Mouse (Mus musculus) frontal cortex, adult 2 months (tissue): Measurements from ENCODE around the gene Pih1d2. TPM values are rescaled to one million over a fixed set of nuclear protein-coding genes. Genes with fewer than 3 reads are reported as not detected.

Source experiments
- polyA plus RNA-seq: library from polyadenylated mRNA; depleted of rRNA; stranded (reverse); fragments of >200 nt; gene quantifications from 2 replicates; pipeline ENCODE4 v1.2.3, GENCODE M21; 2012; rRNA removed

Pih1d2 gene
- polyA plus RNA-seq, 1 experiment, result 5.3 TPM

Other genes with a start within 250 kb of the Pih1d2 start
- gene Plet1, start 122.8 kb upstream of the Pih1d2 start, polyA plus RNA-seq, result 0.58 and 0.90 TPM in 2 replicates
- gene Pts, start 88.6 kb upstream of the Pih1d2 start, polyA plus RNA-seq, result 73.9 and 76.7 TPM in 2 replicates
- gene Il18, start 62.5 kb upstream of the Pih1d2 start, polyA plus RNA-seq, result 55.8 and 70.2 TPM in 2 replicates
- 4.0 and 4.3 TPM in 2 replicates for gene Bco2, start 62.1 kb upstream of the Pih1d2 start, polyA plus RNA-seq
- not detected in 2 replicates for gene Tex12, start 56.0 kb upstream of the Pih1d2 start, polyA plus RNA-seq
- 150 and 156 TPM in 2 replicates for gene Sdhd, start 13.5 kb upstream of the Pih1d2 start, polyA plus RNA-seq
- 400 and 414 TPM in 2 replicates for gene Timm8b, start 13.4 kb upstream of the Pih1d2 start, polyA plus RNA-seq
- gene Nkapd1, start 143 bp downstream of the Pih1d2 start, polyA plus RNA-seq, result 14.0 and 15.0 TPM in 2 replicates
- 39.1 and 54.1 TPM in 2 replicates for gene Dlat, start 42.5 kb downstream of the Pih1d2 start, polyA plus RNA-seq
- gene Dixdc1, start 122.2 kb downstream of the Pih1d2 start, polyA plus RNA-seq, result 35.7 and 41.8 TPM in 2 replicates
- 3.3 and 3.8 TPM in 2 replicates for gene 2310030G06Rik, start 129.2 kb downstream of the Pih1d2 start, polyA plus RNA-seq
- 141 and 186 TPM in 2 replicates for gene Cryab, start 134.0 kb downstream of the Pih1d2 start, polyA plus RNA-seq
- 2.2 and 2.6 TPM in 2 replicates for gene Hspb2, start 135.0 kb downstream of the Pih1d2 start, polyA plus RNA-seq
- 5.5 and 6.2 TPM in 2 replicates for gene Fdxacb1, start 150.9 kb downstream of the Pih1d2 start, polyA plus RNA-seq
- gene Alg9, start 157.7 kb downstream of the Pih1d2 start, polyA plus RNA-seq, result 22.5 and 23.5 TPM in 2 replicates
- 80.4 and 90.8 TPM in 2 replicates for gene 1110032A03Rik, start 158.2 kb downstream of the Pih1d2 start, polyA plus RNA-seq
- 14.0 and 16.8 TPM in 2 replicates for gene Ppp2r1b, start 228.0 kb downstream of the Pih1d2 start, polyA plus RNA-seq